Mouse (Mus musculus) left cerebral cortex, adult 2 months (tissue): ENCODE measurements around the gene Mdga2. TPM values are rescaled to one million over a fixed set of nuclear protein-coding genes. Genes with fewer than 3 reads are reported as not detected.

Experiments used
- DNase-seq, 2 experiments: peaks; one replicate each; pipeline ENCODE4 v3.0.0; 2021 to 2022; ENCODE audit warnings: low spot score in 2 of 2, mixed read lengths in 1 of 2; ENCODE audit errors: extremely low spot score in 1 of 2
- H3K27ac ChIP-seq: fragments of 200-600 bp; 2 replicates; pipeline ENCODE4 v1.8.1; 2022
- H3K4me3 ChIP-seq: fragments of 200-600 bp; 2 replicates; pipeline ENCODE4 v1.8.1; 2022
- CTCF ChIP-seq: fragments of 200-600 bp; IDR thresholded peaks from 2 replicates; pipeline ENCODE4 v1.8.1; 2022; ENCODE audit warnings: antibody characterized with exemption, mild to moderate bottlenecking, moderate library complexity
- intact Hi-C: fragments of 180-260 bp; cut with DNase I; formaldehyde crosslinking; loops from one replicate; pipeline ENCODE4 v1.15.1; 2025
- long read RNA-seq, 2 experiments: library from polyadenylated mRNA; stranded (forward); transcript quantifications; one replicate each; pipeline ENCODE4 v2.0.0; 2021; ENCODE audit warnings: borderline mapping rate in 2 of 2
- total RNA-seq, 2 experiments: library from RNA; stranded (reverse); gene quantifications; 2 replicates each; pipeline ENCODE4 v1.2.3; 2021

Gene Mdga2
- 10 to 100 TPM; 56.1 to 58.6 TPM for total RNA-seq
- long read RNA-seq, experiment 1, partial matches to known transcripts: 4 of 9 reads
- long read RNA-seq, experiment 1, other reads (novel, unspliced or antisense): 3 of 9 reads
- long read RNA-seq, experiment 2, partial matches to known transcripts: 2 of 7 reads
- long read RNA-seq, experiment 2, other reads (novel, unspliced or antisense): 3 of 7 reads

GRCm38 (mm10) chr12:67222221-67223025, at the start of gene Mdga2:
TSS of gene Mdga2 (minus strand) at chr12:67222549.
- H3K27ac ChIP-seq: peak within 1 kb of the TSS; percentile 99
- H3K4me3 ChIP-seq: peak within 1 kb of the TSS; percentile 96
- peak; percentile 79 to 81 for DNase-seq
- intact Hi-C loops: loop anchor here (5.0 to 10.0 kb wide), 4 partner anchors 130 to 1818 kb away; no protein-coding TSS in a partner anchor
- no peak; the same call in 1 of the 2 replicates for TF ChIP-seq CTCF

DNA sequence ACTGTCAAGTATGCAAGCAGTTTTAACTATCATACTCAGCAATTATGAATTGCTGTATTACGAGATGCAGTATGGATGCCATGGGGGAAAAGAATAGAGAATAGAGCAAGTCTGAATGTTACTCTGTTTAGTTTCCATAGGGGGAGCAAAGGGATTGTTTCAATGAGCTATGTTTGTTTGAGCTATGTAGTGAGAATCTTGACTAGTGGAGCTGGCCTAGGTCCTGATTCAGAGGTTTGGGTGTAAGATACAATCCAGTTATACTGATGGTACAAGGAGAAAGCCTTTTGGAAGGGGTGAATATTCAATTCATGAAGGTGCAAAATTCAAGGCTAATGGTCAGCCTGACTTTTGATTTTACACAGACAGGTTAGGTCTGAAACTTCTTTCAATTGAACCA, 45.1 kb upstream of the Mdga2 start:
- Histone ChIP-seq H3K27ac (no peak overlapping the region), H3K4me3 (no peak overlapping the region)
- intact Hi-C loops: no loop called here
- DNase-seq: no peak
- TF ChIP-seq CTCF: no peak

- DNase-seq: no peak
- Histone ChIP-seq H3K4me3 (no peak overlapping the region), H3K27ac (no peak overlapping the region)
- intact Hi-C loops: loop anchor here (5.0 to 10.0 kb wide), 4 partner anchors 131 to 1819 kb away; no protein-coding TSS in a partner anchor
- peak; percentile 35 for TF ChIP-seq CTCF
Observed at GRCm38 (mm10) chr12:67223530-67223929, 1.2 kb upstream of the Mdga2 start.

DNA sequence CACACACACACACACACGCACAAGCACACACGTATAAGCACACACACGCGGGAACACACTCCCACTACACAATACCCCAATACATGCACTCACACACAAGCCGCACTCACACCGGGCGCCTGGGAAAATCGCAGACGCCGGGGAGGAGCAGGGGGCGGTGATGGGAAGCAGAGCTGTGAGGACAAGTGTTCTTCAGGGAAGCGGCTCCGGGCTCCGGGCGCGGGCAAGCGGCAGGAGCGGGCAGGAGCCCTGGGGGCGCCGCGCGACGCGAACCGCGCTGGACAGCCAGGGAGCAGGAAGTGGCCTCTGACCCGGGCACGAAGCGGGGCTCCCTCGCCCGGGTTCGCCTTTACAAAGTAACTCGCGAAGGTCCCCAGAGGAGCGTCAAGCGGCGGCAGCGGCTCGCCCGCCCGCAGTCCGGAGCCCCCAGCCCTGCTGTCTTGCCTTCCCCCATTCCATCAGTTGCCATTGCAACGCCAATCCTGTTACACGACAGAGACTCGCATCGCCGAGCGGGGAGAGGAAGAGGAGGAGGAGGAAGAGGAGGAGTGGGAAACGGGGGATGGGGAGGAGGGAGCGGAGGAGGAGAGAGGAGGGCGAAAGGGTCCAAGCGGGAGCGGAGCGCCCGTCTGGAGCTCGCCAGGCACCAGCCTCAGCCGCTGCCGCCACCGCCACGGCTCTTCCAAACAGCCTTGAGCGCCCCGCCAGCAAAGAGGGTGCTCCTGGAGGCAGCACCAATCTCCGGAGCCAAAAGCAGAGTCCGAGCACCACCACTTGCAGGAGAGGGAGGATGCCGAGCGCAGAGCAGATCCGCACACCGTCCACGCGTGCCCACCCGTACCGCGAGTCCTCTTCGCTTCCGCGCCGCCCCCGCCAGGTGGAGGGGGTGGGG, 774 bp downstream of the Mdga2 start:
- DNase-seq: peak; percentile 62 to 73
- H3K27ac ChIP-seq: peak overlapping the region; percentile 99
- H3K4me3 ChIP-seq: peak overlapping the region; percentile 96
- no peak for TF ChIP-seq CTCF
- intact Hi-C loops: loop anchor here (5.0 to 10.0 kb wide), 4 partner anchors 129 to 1817 kb away; no protein-coding TSS in a partner anchor

DNA sequence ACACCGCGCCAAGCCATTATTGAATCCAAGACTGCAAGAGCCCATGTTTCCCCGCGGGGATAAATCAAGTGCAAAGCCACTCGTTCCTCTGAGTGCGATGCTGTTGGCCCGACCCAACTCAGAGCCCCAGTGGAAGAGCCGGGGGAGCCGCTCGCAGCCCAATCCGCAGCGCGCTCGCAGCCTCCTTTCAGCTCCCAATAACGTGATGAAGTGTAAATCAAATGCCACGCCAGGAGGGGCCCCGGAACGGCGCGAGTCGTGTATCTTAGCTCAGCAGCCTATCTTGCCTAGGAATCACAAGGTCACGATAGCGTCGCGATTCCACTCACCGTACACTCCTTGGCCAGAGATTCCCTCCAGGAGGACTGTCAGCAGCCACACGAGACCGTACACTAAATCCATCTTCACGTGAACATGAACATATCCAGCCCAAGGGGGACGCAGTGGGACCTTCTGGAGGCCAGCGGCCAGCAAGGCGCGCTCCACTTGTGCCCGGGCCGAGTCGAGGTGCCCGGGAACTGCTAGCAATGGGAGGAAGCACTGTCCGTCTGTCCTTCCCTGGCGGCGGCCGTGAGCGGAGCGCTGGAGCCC, 1.6 kb downstream of the Mdga2 start:
- no peak; the same call in 1 of the 2 replicates for TF ChIP-seq CTCF
- peak overlapping the region; percentile 96 for H3K4me3 ChIP-seq
- intact Hi-C loops: loop anchor here (5.0 to 10.0 kb wide), 4 partner anchors 128 to 1816 kb away; no protein-coding TSS in a partner anchor
- peak; percentile 53 to 68 for DNase-seq
- H3K27ac ChIP-seq: peak overlapping the region; percentile 81

- DNase-seq: no peak
- no peak for TF ChIP-seq CTCF
- H3K4me3 ChIP-seq: peak overlapping the region; percentile 96
- peak overlapping the region; percentile 81 for H3K27ac ChIP-seq
- intact Hi-C loops: loop anchor here (5.0 to 10.0 kb wide), 4 partner anchors 128 to 1815 kb away; no protein-coding TSS in a partner anchor
Observed at GRCm38 (mm10) chr12:67220041-67220440, 2.3 kb downstream of the Mdga2 start.

GRCm38 (mm10) chr12:67219564-67219963, 2.8 kb downstream of the Mdga2 start:
- H3K4me3 ChIP-seq: peak overlapping the region; percentile 96
- no peak for TF ChIP-seq CTCF
- no peak for DNase-seq
- H3K27ac ChIP-seq: no peak overlapping the region; the same call in 1 of the 2 replicates
- intact Hi-C loops: no loop called here

GRCm38 (mm10) chr12:67212801-67213200, 9.5 kb downstream of the Mdga2 start:
- intact Hi-C loops: no loop called here
- TF ChIP-seq CTCF: no peak
- Histone ChIP-seq H3K4me3 (no peak overlapping the region), H3K27ac (no peak overlapping the region)
- DNase-seq: no peak

GRCm38 (mm10) chr12:67178155-67178554, 44.2 kb downstream of the Mdga2 start:
- TF ChIP-seq CTCF: no peak
- DNase-seq: no peak
- Histone ChIP-seq H3K4me3 (no peak overlapping the region), H3K27ac (no peak overlapping the region)
- intact Hi-C loops: no loop called here

- no peak overlapping the region for H3K4me3 ChIP-seq
- intact Hi-C loops: no loop called here
- no peak for DNase-seq
- no peak for TF ChIP-seq CTCF
- no peak overlapping the region for H3K27ac ChIP-seq
Observed at GRCm38 (mm10) chr12:67156569-67157237, 65.6 kb downstream of the Mdga2 start.
